Mouse (Mus musculus) limb, embryonic 13.5 days (tissue): ENCODE data around the gene Zfp956. TPM values are rescaled to one million over a fixed set of nuclear protein-coding genes. Genes with fewer than 3 reads are reported as not detected.
"Not testable (repeated sequence)": the region's sequence is repeated elsewhere in the genome, so short reads cannot be mapped to it uniquely, and the experiment has no call there.

Experiments
- ATAC-seq: fragments of 200-750 bp; cut with Nextera tagmentation; 2 replicates; pipeline ENCODE4 v1.8.0; 2017; ENCODE audit warnings: low read depth, moderate number of reproducible peaks, moderate TSS enrichment; ENCODE audit not compliant: low FRiP score
- H3K27ac ChIP-seq: fragments of 300-500 bp; sonication (generic); 2 replicates; pipeline ENCODE4 v1.5.1; 2015; ENCODE audit warnings: inconsistent platforms, mild to moderate bottlenecking, moderate library complexity
- H3K27me3 ChIP-seq: fragments of 300-500 bp; sonication (generic); 2 replicates; pipeline ENCODE4 v1.6.1; 2015; ENCODE audit warnings: mild to moderate bottlenecking, inconsistent platforms
- H3K36me3 ChIP-seq: fragments of 300-500 bp; sonication (generic); 2 replicates; pipeline ENCODE4 v1.6.1; 2015; ENCODE audit warnings: inconsistent platforms, mild to moderate bottlenecking, moderate library complexity
- H3K4me1 ChIP-seq: fragments of 300-500 bp; sonication (generic); 2 replicates; pipeline ENCODE4 v1.6.1; 2015; ENCODE audit warnings: inconsistent platforms
- H3K4me2 ChIP-seq: fragments of 300-500 bp; sonication (generic); replicated peaks from 2 replicates; pipeline ENCODE4 v1.6.1; 2015; ENCODE audit warnings: inconsistent platforms, mild to moderate bottlenecking, moderate library complexity
- H3K4me3 ChIP-seq: fragments of 300-500 bp; sonication (generic); 2 replicates; pipeline ENCODE4 v1.5.1; 2015; ENCODE audit warnings: moderate library complexity, mild to moderate bottlenecking, inconsistent platforms
- H3K9ac ChIP-seq: fragments of 300-500 bp; sonication (generic); 2 replicates; pipeline ENCODE4 v1.6.1; 2015; ENCODE audit warnings: mild to moderate bottlenecking, inconsistent platforms
- H3K9me3 ChIP-seq: fragments of 300-500 bp; sonication (generic); 2 replicates; pipeline ENCODE4 v1.6.1; 2016; ENCODE audit warnings: inconsistent platforms
- WGBS: fragments of 180-500 bp; shearing (Covaris S2); methylation state at CpG from one replicate; pipeline ENCODE4 v1.1.7; 2015; 5-methylcytosine and 5-hydroxymethylcytosine counted together
- polyA plus RNA-seq: library from polyadenylated mRNA; unstranded; fragments of >200 nt; fragmentation: Nextera tagmentation; extraction: Ambion mirVana; gene quantifications from 2 replicates; pipeline ENCODE4 v1.2.1, GENCODE M21; 2015

Zfp956 gene
- polyA plus RNA-seq, 1 experiment from 2014 or later, result 17.5 TPM

DNA sequence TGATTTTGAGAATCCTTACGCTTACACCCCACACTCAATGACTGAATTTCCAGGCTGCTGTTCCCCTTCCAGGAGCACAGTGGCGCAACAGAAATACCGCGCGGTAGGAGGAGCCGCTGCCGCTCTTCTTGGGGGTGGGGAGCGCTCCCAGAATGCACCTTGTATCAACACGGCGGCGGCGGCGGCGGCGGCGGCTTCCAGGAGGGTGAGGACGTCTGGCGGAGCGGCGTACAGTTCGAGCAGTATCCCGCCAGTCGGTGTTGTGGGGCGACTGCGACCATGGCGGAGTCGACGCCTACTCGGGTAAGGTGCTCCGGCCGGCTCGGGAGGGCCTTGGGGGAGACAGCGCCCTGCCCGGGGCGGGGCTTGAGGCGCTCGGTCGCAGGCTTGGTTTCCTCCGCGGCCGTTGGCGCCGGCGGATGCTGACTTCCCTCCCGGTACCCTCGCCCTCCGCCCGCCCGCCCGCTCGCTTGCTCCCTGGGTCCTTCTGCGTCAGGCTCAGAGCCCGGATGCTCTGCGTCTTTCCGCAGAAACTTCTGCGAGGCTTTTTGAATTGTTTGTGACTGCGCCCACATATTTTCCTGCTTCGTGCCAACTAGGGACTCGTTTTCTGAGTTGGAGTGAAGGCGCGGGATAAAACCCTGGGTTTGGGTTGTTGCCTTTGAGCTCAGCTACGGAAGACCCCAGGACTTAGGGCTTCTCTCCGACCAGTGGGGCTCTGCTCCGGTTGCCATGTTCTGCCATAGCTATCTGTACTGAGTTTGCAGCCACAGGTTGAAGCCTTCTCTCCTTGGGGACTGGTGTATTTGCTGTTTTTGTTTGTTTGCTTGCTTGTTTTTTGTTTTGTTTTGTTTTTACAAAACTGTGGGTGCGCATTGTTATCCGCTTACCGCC lies 32.5 kb upstream of the Zfp956 start, which contains the start of gene Zfp212:
TSS of gene Zfp212 (plus strand) at position 30 of the 894 bp plus-strand sequence.
- Histone ChIP-seq H3K4me3 (peak within 1 kb of the TSS; percentile 85), H3K9ac (peak within 1 kb of the TSS; percentile 91), H3K4me1 (peaks cover 19% of the 10 kb centered on the region), H3K4me2 (peak within 1 kb of the TSS; percentile 85), H3K27ac (peak within 1 kb of the TSS; percentile 95), H3K36me3 (no peaks in the 10 kb centered on the region), H3K9me3 (no peaks in the 10 kb centered on the region), H3K27me3 (no peaks in the 10 kb centered on the region)
- under 1% methylated on average over 66 of the region's 67 CpGs for WGBS
- ATAC-seq, result peak; percentile 95

DNA sequence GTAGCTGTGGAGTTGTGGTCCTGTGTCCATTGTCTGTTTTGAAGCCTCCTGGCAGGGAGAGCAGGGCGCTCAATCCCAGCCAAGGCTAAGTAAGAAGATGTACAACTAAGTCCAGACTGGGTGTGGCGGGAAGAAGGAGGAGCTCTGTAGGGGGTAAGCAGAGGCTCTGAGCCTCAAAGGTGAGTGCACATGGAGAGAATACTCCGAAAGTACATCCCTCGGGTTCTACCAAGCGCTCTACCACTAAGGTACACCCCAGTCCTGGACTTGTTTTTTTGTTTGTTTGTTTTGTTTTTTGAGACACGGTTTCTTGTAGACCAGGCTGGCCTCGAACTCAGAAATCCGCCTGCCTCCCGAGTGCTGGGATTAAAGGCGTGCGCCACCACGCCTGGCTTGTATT lies 10.7 kb upstream of the Zfp956 start:
- Histone ChIP-seq H3K27me3 (no peaks in the 10 kb centered on the region), H3K9ac (peak overlapping the region; percentile 86), H3K4me2 (peak overlapping the region; percentile 81), H3K9me3 (no peaks in the 10 kb centered on the region), H3K27ac (no peak overlapping the region), H3K4me3 (peak overlapping the region; percentile 53), H3K36me3 (peaks cover 21% of the 10 kb centered on the region), H3K4me1 (peaks cover 13% of the 10 kb centered on the region)
- 0 out of 2 replicates have a peak, but pooled peaks have one; percentile 8 for ATAC-seq
- 46% methylated on average over 12 of the region's 12 CpGs for WGBS

DNA sequence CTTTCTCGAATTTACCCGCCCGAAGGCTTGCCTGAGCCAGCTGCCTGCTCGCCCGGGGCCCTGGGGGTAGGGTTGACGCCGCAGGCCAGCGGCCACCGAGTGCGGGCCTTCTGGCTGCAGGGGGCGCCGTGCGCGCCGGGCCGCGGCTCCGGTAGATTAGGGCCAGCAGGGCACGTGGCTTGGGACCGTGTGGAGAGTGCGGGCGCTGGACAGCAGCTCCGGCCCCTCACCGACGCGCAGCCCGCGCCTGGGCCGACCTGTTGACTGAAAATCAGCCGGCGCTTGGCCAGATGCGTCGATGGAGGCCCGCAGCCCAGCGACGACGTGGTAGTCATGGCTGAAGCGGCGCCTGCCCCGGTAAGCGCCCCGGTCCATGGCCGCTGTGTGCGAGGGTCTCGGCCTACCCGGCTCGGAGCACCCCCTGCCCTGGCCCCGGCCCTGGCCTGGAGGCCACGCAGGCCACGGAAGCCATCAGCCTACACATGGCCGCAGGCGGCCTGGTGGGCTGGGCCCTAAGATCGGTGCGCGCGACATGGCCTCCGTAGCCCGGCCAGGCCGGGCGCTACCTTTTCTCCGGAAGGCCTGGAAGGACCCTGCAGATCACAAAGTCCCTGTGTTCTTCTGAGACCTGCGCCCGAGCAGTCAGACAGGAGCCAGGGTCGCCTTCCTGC lies 10.0 kb upstream of the Zfp956 start:
- Histone ChIP-seq H3K4me3 (peak overlapping the region; percentile 53), H3K4me2 (peak overlapping the region; percentile 81), H3K9ac (peak overlapping the region; percentile 86), H3K27ac (peak overlapping the region; percentile 84), H3K27me3 (no peaks in the 10 kb centered on the region), H3K36me3 (peaks cover 21% of the 10 kb centered on the region), H3K4me1 (peaks cover 13% of the 10 kb centered on the region), H3K9me3 (no peaks in the 10 kb centered on the region)
- 9% methylated on average over 64 of the region's 64 CpGs for WGBS
- peak; percentile 91 for ATAC-seq

DNA sequence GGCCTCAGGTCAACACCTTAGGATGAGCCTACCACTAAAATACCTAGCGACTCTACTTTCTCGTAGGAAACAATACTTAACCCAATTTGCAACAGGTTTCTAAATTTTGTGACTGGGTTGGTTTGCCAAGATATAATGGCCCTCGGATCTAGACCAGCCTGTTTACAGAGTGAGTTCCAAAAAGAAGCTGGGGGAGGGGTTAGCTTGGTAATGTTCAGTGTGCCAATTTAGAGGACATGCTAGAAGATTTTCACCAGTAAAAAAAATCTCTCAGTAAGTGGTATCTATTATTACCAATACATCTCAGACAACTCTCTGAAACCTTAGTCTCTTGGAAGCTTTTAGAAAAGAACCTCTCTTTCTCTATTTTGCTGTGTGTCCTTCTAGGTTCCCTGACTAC lies 9.5 kb upstream of the Zfp956 start:
- Histone ChIP-seq H3K4me2 (peak overlapping the region; percentile 81), H3K4me1 (peaks cover 13% of the 10 kb centered on the region), H3K27me3 (no peaks in the 10 kb centered on the region), H3K9me3 (no peaks in the 10 kb centered on the region), H3K4me3 (peak overlapping the region; percentile 53), H3K9ac (peak overlapping the region; percentile 86), H3K36me3 (peaks cover 21% of the 10 kb centered on the region), H3K27ac (peak overlapping the region; percentile 84)
- 76% methylated on average over 3 of the region's 3 CpGs for WGBS
- ATAC-seq, result no peak

DNA sequence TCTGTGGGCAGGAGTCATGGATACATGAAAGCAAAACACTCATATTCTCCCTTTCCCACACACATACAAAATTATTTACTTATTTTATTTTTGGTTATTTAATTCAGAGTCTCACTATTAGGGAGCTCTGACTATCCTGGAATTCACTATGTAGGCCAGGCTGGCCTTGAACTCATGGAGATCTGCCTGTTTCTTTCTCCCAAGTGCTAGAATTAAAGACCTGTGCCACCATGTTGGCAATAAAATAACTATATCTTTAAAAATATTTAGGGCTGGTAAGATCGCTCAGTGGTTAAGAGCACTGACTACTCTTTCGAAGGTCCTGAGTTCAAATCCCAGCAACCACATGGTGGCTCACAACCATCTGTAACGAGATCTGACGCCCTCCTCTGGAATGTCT lies 5.8 kb upstream of the Zfp956 start:
- Histone ChIP-seq H3K4me1 (peaks cover 11% of the 10 kb centered on the region), H3K4me2 (no peak overlapping the region), H3K27ac (no peak overlapping the region), H3K27me3 (no peaks in the 10 kb centered on the region), H3K36me3 (peaks cover 27% of the 10 kb centered on the region), H3K9ac (no peak overlapping the region), H3K9me3 (no peaks in the 10 kb centered on the region), H3K4me3 (no peak overlapping the region)
- no peak for ATAC-seq
- WGBS, result 94% methylated on average over 4 of the region's 4 CpGs

DNA sequence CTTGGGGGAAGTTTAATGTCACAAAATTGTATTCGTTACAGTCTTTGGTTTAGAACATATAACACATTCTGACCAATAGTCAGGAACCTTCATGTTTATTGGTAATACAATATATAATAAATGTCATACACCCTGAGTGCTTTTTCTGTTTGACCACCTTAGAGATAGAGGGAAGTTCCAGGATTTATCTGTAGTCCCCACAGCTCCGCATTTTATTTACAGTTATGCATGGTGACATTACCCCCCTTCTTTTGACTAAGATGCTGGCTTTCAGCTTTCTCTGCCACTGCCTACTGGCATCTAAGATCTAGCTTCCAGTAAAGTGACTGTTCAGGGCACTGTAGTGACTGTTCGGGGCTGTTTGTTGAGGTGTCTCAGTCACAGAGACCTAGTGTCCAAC lies 1.2 kb downstream of the Zfp956 start:
- no peak overlapping the region for H3K27ac ChIP-seq
- peak overlapping the region; percentile 84 for H3K4me2 ChIP-seq
- no peaks in the 10 kb centered on the region for H3K9me3 ChIP-seq
- H3K4me1 ChIP-seq, result peaks cover 18% of the 10 kb centered on the region
- H3K36me3 ChIP-seq, result peaks cover 43% of the 10 kb centered on the region
- WGBS, result 86% methylated on average over 3 of the region's 3 CpGs
- no peaks in the 10 kb centered on the region for H3K27me3 ChIP-seq
- H3K9ac ChIP-seq, result peak overlapping the region; percentile 80; the same call in 1 of the 2 replicates
- ATAC-seq, result no peak
- peak overlapping the region; percentile 75; the same call in 1 of the 2 replicates for H3K4me3 ChIP-seq

DNA sequence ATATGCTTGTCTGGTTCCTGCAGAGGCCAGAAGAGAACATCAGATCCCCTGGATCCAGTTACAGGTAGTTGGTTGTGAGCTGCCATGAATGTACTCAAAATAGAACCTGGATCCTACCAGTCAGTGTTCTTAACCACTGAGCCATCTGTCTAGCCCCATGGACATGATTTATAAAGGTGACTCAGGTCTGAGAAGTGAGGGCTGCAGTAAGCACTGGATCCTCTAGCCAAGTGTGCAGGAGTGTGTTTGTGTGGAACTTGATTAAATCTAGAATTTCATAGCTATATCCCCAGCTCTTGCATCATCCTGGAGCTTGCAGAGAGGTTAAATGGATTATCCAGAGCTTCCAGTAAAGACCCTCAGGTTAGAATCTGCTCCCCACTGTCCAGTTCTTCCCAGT lies 4.6 kb downstream of the Zfp956 start:
- H3K9ac ChIP-seq, result no peak overlapping the region
- no peaks in the 10 kb centered on the region for H3K9me3 ChIP-seq
- no peaks in the 10 kb centered on the region for H3K27me3 ChIP-seq
- no peak overlapping the region for H3K27ac ChIP-seq
- peaks cover 66% of the 10 kb centered on the region for H3K36me3 ChIP-seq
- no peak for ATAC-seq
- no peak overlapping the region for H3K4me2 ChIP-seq
- H3K4me3 ChIP-seq, result no peak overlapping the region
- peaks cover 15% of the 10 kb centered on the region for H3K4me1 ChIP-seq

DNA sequence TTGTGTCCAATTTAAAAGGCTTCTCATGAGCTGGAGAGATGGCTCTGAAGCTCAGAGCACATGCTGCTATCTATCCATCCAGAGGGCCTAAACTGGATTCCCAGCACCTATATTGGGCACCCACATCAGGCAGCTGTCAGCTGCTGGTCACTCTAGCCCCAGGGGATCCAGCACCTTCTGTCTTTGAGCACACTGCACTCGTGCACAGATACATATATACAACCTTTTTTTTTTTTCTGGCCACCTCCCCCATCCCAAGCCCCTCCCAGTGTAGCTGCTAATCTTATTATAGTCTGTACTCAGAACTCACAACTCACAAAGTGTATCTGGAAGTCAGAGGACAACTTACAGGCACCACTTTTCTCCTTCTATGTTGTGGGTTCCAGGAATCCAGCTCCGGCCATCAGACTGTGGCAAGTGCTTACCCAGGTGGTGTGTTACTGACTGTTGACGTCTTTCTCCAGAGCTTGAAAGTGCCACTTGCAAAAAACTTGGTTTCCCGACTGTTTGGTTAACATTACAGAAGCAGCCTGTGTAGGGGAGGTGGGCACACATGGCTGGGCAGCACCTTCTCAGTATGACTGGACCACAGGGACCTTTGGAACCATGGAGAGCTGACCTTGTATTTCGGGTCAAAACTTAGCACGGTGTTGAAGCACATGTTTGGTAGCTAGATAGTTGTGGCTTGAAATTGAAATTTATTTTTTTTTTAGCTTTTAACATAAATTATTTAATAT lies 7.7 kb downstream of the Zfp956 start:
- Histone ChIP-seq H3K27me3 (no peaks in the 10 kb centered on the region), H3K9me3 (no peaks in the 10 kb centered on the region), H3K4me3 (no peak overlapping the region), H3K4me1 (no peaks in the 10 kb centered on the region), H3K27ac (no peak overlapping the region), H3K9ac (no peak overlapping the region), H3K36me3 (peaks cover 93% of the 10 kb centered on the region), H3K4me2 (no peak overlapping the region)
- 84% methylated on average over 6 of the region's 6 CpGs for WGBS
- ATAC-seq, result no peak

DNA sequence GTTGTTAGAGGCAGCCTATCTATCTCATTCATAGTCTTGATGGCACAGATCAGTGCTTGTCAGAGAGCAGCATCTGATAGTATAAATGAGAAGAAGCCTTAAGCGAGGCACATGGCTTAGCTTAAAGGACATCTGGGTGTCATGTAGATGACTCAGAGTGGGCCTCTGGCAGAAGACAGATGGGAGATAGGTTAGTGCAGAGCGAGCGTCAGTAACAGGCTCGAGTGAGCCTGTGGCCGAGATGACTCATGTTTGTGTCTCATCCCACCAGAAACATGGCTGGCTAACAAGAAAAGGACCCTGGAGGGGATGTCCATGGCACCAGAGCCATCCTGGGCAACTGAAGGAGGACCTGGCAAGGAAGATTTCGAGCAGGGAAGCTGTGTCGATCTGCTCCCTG lies 9.9 kb downstream of the Zfp956 start:
- Histone ChIP-seq H3K4me3 (no peak overlapping the region), H3K9ac (no peak overlapping the region), H3K27ac (no peak overlapping the region), H3K36me3 (peaks cover 78% of the 10 kb centered on the region), H3K27me3 (no peaks in the 10 kb centered on the region), H3K4me2 (no peak overlapping the region), H3K9me3 (no peaks in the 10 kb centered on the region), H3K4me1 (no peaks in the 10 kb centered on the region)
- WGBS, result 79% methylated on average over 7 of the region's 7 CpGs
- ATAC-seq, result no peak

DNA sequence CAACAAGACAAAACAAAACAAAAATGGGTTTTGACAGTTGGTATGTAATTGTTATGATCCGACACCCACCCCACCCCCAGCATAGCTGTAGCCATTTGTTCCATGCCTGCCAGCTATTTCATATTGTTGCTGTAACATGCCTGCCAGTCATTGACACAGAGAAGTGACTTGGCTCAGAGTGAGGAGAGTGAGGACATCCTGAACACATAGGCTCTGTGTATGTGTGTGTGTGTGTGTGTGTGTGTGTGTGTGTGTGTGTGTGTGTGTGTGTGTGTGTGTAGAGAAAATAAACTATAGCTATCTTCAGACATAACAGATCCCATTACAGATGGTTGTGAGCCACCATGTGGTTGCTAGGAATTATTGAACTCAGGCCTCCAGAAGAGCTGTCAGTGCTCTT lies 15.0 kb downstream of the Zfp956 start:
- 76% methylated on average over 1 of the region's 1 CpGs for WGBS
- H3K9ac ChIP-seq, H3K4me1 ChIP-seq, H3K4me2 ChIP-seq, ATAC-seq, H3K27me3 ChIP-seq, H3K27ac ChIP-seq, H3K4me3 ChIP-seq, H3K9me3 ChIP-seq: not testable (repeated sequence)
- H3K36me3 ChIP-seq, result peaks cover 33% of the 10 kb centered on the region

DNA sequence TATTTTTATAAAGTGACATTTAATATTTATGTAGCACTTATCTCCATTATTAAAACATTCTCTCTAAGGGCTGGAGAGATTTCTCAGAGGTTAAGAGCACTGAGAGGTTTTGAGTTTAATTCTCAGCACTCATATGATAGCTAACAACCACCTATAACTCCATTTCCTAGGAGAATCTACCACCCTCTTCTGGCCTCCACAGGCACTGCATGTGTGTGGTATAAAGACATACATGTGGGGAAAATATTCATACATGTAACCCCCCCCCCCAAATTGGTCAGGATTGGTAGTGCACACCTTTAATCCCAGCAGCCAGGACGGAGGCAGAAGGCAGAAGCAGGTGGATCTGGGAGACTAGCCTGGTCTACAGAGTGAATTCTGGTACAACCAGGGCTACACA lies 21.4 kb downstream of the Zfp956 start:
- H3K9ac ChIP-seq, result no peak overlapping the region
- 81% methylated on average over 1 of the region's 1 CpGs for WGBS
- no peak overlapping the region for H3K4me3 ChIP-seq
- no peak overlapping the region for H3K27ac ChIP-seq
- no peaks in the 10 kb centered on the region for H3K36me3 ChIP-seq
- H3K4me1 ChIP-seq, result no peaks in the 10 kb centered on the region
- 0 out of 2 replicates have a peak, but pooled peaks cover under 1% of the 10 kb centered on the region for H3K9me3 ChIP-seq
- ATAC-seq, result no peak
- no peaks in the 10 kb centered on the region for H3K27me3 ChIP-seq
- no peak overlapping the region for H3K4me2 ChIP-seq

DNA sequence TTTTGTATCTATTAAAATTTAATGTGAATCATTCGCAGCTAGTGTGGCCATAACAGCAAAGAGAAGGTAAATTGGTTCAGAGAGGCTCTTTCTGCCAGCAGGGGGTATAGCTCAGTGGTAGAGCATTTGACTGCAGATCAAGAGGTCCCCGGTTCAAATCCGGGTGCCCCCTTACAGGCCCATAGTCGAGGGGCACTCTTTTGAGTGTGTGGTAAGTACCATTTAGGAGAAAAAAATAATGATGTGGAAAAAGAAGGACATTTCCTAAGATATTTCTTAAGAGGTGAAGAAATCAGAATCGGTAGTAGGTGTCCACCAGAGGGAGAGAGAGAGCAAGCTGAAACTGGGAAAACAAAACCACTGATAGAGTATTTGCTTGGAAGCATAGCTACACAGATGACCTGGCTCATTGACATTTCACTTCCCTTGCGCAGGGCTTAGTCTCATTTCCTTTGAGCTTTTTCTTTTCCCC lies 25.7 kb downstream of the Zfp956 start:
- H3K4me2 ChIP-seq, result no peak overlapping the region
- ATAC-seq, result peak; percentile 44; the same call in 1 of the 2 replicates
- H3K9ac ChIP-seq, result no peak overlapping the region
- H3K4me1 ChIP-seq, result no peaks in the 10 kb centered on the region
- H3K27ac ChIP-seq, result no peak overlapping the region
- 14% methylated on average over 6 of the region's 6 CpGs for WGBS
- H3K36me3 ChIP-seq, result no peaks in the 10 kb centered on the region
- no peaks in the 10 kb centered on the region for H3K27me3 ChIP-seq
- H3K4me3 ChIP-seq, result no peak overlapping the region
- H3K9me3 ChIP-seq, result peaks cover 3% of the 10 kb centered on the region; the same call in 1 of the 2 replicates
